Mouse (Mus musculus) liver, embryonic 15.5 days (tissue): ENCODE results near the gene Per1. TPM values are rescaled to one million over a fixed set of nuclear protein-coding genes. Genes with fewer than 3 reads are reported as not detected.

ENCODE experiments used
- ATAC-seq: fragments of 200-750 bp; cut with Nextera tagmentation; 2 replicates; pipeline ENCODE4 v1.8.0; 2017; ENCODE audit warnings: moderate number of reproducible peaks, mild to moderate bottlenecking, moderate library complexity; ENCODE audit not compliant: insufficient read depth
- H3K27ac ChIP-seq: fragments of 300-500 bp; sonication (generic); replicated peaks from 2 replicates; pipeline ENCODE4 v1.5.1; 2015; ENCODE audit warnings: mild to moderate bottlenecking, inconsistent platforms
- H3K27me3 ChIP-seq: fragments of 300-500 bp; sonication (generic); 2 replicates; pipeline ENCODE4 v1.6.1; 2015; ENCODE audit warnings: mild to moderate bottlenecking, inconsistent platforms
- H3K36me3 ChIP-seq: fragments of 300-500 bp; sonication (generic); replicated peaks from 2 replicates; pipeline ENCODE4 v1.6.1; 2015; ENCODE audit warnings: moderate library complexity, mild to moderate bottlenecking, inconsistent platforms
- H3K4me1 ChIP-seq: fragments of 300-500 bp; sonication (generic); replicated peaks from 2 replicates; pipeline ENCODE4 v1.6.1; 2015; ENCODE audit warnings: inconsistent platforms
- H3K4me2 ChIP-seq: fragments of 300-500 bp; sonication (generic); 2 replicates; pipeline ENCODE4 v1.6.1; 2015; ENCODE audit warnings: moderate library complexity, mild to moderate bottlenecking, inconsistent platforms
- H3K4me3 ChIP-seq: fragments of 300-500 bp; sonication (generic); replicated peaks from 2 replicates; pipeline ENCODE4 v1.5.1; 2015; ENCODE audit warnings: mild to moderate bottlenecking, inconsistent platforms
- H3K9ac ChIP-seq: fragments of 300-500 bp; sonication (generic); 2 replicates; pipeline ENCODE4 v1.6.1; 2015; ENCODE audit warnings: moderate library complexity, mild to moderate bottlenecking, inconsistent platforms
- H3K9me3 ChIP-seq: fragments of 300-500 bp; sonication (generic); replicated peaks from 2 replicates; pipeline ENCODE4 v1.6.1; 2016; ENCODE audit warnings: inconsistent platforms
- WGBS: fragments of 180-500 bp; shearing (Covaris S2); methylation state at CpG from one replicate; pipeline ENCODE4 v1.1.7; 2015; ENCODE audit warnings: mixed read lengths; ENCODE audit not compliant: insufficient replicate concordance; 5-methylcytosine and 5-hydroxymethylcytosine counted together
- polyA plus RNA-seq: library from polyadenylated mRNA; unstranded; fragments of >200 nt; fragmentation: Nextera tagmentation; extraction: Ambion mirVana; gene quantifications from 2 replicates; pipeline ENCODE4 v1.2.1, GENCODE M21; 2015

Per1 gene
- polyA plus RNA-seq, result 6.4 and 7.6 TPM in 2 replicates

DNA sequence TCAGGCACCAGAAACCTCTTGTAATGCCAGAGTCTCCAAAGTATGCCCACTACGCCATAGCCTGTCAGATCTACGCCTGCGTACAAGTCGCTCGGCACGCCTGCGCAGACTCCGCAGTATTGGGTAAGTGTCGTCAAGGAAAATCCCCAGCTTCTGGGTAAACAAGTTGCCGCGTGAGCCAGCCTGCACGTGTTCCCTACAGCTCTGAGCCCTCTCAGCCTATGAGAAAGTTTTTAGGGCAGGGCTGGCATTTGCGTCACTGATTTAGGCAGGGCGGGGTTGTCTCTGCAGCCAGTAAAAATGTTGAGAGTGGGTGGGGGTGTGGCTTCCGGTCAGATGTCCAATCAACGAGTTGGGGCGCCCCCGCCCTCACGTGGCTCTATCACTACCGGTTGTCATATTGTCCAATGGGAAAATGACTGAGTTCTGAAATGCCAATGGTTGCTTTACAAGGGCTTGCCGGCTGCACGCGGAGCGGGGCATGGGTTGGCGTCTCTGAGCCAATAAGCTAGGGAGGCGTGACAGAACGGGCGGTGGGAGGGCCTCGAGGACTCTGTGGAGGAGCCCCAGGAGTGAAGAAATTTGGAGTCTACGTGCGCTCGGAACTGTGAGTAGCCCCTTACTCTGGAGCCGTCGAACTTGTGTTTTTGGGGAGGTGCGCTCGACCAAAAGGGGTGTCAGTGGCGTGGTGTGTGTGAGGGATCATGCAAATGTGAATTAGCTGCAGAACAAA, at the start of gene Per1:
TSS of gene Per1 (plus strand) at position 521 of the 733 bp plus-strand sequence.
- ATAC-seq, result peak; percentile 87
- Histone ChIP-seq H3K4me1 (peaks cover 90% of the 10 kb centered on the region), H3K27ac (peak within 1 kb of the TSS; percentile 94), H3K4me3 (peak within 1 kb of the TSS; percentile 67), H3K9me3 (no peaks in the 10 kb centered on the region), H3K9ac (peak within 1 kb of the TSS; percentile 77), H3K27me3 (no peaks in the 10 kb centered on the region), H3K4me2 (peak within 1 kb of the TSS; percentile 94), H3K36me3 (peaks cover 29% of the 10 kb centered on the region)
- WGBS, result 0% methylated on average over 37 of the region's 37 CpGs

DNA sequence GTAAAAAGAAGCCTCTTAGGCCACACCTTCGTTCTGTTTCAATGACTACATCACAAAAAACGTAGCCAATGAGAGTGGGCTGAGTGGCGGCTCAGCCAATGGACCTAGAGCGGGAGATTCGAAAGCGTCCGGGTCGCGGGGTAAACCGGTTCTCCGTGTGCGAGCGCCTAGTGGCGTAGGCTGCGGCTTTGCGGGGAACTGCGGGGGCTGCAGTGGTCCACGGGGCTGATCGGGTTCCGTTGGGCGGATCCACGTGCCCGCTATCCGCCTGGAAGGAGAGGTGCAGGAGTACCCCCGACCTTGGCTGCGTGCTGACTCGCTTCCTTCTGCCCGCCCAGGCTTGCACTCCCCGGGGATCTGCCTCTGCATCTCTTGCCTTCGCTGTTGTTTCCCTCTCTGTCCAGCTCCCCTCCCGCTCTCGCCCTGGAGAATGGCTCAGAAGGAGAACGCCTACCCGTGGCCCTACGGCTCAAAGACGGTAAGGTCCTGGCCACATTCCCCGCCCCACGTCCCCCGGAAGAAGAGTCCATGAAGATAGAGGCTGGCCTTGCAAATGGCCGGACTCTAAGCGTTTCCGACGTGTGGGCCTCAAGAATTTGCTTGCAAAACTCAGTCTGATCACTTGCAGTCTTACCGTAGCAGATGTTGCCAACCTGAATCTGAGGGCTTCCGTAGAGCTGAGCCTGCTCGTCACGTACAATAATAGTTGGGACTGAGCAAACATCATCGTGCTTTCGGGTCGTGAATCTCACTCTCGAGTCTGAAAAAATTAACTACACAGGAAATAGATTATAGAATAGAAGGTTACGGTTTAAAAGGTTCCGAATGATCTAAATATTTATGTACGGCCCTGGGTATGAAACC, 49.3 kb upstream of the Per1 start, which contains the start of gene Aurkb:
TSS of gene Aurkb (plus strand) at position 117 of the 864 bp plus-strand sequence.
- Histone ChIP-seq H3K4me2 (peak within 1 kb of the TSS; percentile 74), H3K27me3 (no peaks in the 10 kb centered on the region), H3K4me3 (peak within 1 kb of the TSS; percentile 85), H3K4me1 (peaks cover 53% of the 10 kb centered on the region), H3K36me3 (peaks cover 36% of the 10 kb centered on the region), H3K9me3 (no peaks in the 10 kb centered on the region), H3K27ac (peak within 1 kb of the TSS; percentile 93), H3K9ac (peak within 1 kb of the TSS; percentile 90)
- ATAC-seq, result peak; percentile 81
- under 1% methylated on average over 54 of the region's 54 CpGs for WGBS

DNA sequence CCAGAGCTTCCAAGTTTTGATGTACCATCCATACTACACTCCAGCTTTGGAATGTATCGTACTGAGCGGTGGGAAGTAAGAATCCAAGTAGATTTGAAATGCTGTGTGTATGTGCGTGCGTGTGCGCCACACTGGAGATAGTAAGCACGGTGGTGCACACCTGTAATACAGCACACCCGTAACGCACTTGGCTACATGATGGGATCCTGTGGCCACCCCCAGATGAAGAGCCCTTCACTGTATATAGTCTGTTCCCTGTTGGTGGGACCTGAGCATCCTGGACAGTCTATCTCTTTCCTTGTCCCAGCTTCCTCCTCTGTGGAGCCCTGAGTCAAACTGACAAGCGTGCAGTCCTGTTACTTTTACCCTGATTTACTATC, 48.6 kb upstream of the Per1 start:
- no peak for ATAC-seq
- H3K4me2 ChIP-seq, result peak overlapping the region; percentile 74
- peak overlapping the region; percentile 85 for H3K4me3 ChIP-seq
- peak overlapping the region; percentile 93 for H3K27ac ChIP-seq
- peaks cover 42% of the 10 kb centered on the region for H3K36me3 ChIP-seq
- H3K9ac ChIP-seq, result peak overlapping the region; percentile 90
- H3K27me3 ChIP-seq, result no peaks in the 10 kb centered on the region
- H3K4me1 ChIP-seq, result peaks cover 55% of the 10 kb centered on the region
- 7% methylated on average over 9 of the region's 9 CpGs for WGBS
- H3K9me3 ChIP-seq, result no peaks in the 10 kb centered on the region

GRCm38 (mm10) chr11:69047592-69047991, 47.4 kb upstream of the Per1 start:
- peaks cover 53% of the 10 kb centered on the region for H3K4me1 ChIP-seq
- H3K36me3 ChIP-seq, result peaks cover 54% of the 10 kb centered on the region
- peak overlapping the region; percentile 85 for H3K4me3 ChIP-seq
- WGBS, result 87% methylated on average over 12 of the region's 12 CpGs
- no peaks in the 10 kb centered on the region for H3K9me3 ChIP-seq
- peak overlapping the region; percentile 22; the same call in 1 of the 2 replicates for H3K9ac ChIP-seq
- ATAC-seq, result no peak
- no peaks in the 10 kb centered on the region for H3K27me3 ChIP-seq
- peak overlapping the region; percentile 74 for H3K4me2 ChIP-seq
- H3K27ac ChIP-seq, result peak overlapping the region; percentile 26; the same call in 1 of the 2 replicates

- Histone ChIP-seq H3K4me1 (peaks cover 50% of the 10 kb centered on the region), H3K4me2 (peak overlapping the region; percentile 74)
- WGBS, result 87% methylated on average over 14 of the region's 14 CpGs
These were observed 46.9 kb upstream of the Per1 start for GRCm38 (mm10) chr11:69048151-69048550.

DNA sequence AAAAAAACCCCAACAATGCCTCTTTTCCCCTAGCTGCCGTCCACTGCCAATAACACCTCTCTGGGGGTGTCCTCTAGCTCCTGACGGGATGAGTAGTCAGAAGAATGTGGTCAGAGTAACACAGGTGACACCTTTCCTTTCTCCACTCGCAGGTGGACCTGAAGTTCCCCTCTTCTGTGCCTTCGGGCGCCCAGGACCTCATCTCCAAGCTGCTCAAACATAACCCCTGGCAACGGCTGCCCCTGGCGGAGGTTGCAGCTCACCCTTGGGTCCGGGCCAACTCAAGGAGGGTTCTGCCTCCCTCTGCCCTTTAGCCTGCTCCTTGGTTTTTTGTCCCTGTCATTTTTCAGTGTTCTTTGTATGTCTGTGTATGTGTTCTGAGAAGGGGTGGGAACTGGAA, 44.3 kb upstream of the Per1 start:
- no peak overlapping the region for H3K9ac ChIP-seq
- no peak for ATAC-seq
- peaks cover 42% of the 10 kb centered on the region for H3K4me1 ChIP-seq
- H3K4me2 ChIP-seq, result no peak overlapping the region
- peaks cover 71% of the 10 kb centered on the region for H3K36me3 ChIP-seq
- H3K27me3 ChIP-seq, result no peaks in the 10 kb centered on the region
- no peaks in the 10 kb centered on the region for H3K9me3 ChIP-seq
- H3K4me3 ChIP-seq, result no peak overlapping the region
- 88% methylated on average over 8 of the region's 8 CpGs for WGBS
- no peak overlapping the region for H3K27ac ChIP-seq

More at GRCm38 (mm10) chr11:69048151-69048550, 46.9 kb upstream of the Per1 start:
- Histone ChIP-seq H3K27ac (no peak overlapping the region), H3K27me3 (no peaks in the 10 kb centered on the region), H3K9me3 (no peaks in the 10 kb centered on the region), H3K4me3 (peak overlapping the region; percentile 85), H3K36me3 (peaks cover 58% of the 10 kb centered on the region), H3K9ac (no peak overlapping the region)
- ATAC-seq, result no peak

DNA sequence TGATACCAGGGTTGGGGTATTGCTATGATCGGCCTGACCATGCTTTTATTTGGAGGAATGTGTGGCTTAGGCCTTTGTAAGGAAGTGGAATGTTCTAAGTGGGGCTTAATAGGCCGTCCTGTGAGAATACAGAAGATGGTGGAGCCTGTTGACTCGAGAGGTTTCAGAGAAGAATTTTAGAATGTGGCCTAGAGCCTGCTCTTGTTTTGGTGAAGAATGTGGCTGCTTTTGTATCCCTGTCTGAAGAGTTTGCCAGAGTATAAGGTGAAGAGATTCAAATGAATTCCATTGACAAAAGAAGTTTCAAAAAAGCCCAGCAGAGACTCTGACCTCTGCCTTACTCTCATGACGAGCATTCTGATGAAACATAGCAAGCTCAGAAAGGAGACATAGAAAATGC, 43.2 kb upstream of the Per1 start:
- Histone ChIP-seq H3K9me3 (no peaks in the 10 kb centered on the region), H3K27ac (no peak overlapping the region), H3K27me3 (no peaks in the 10 kb centered on the region), H3K36me3 (peaks cover 71% of the 10 kb centered on the region), H3K9ac (no peak overlapping the region), H3K4me2 (no peak overlapping the region), H3K4me3 (no peak overlapping the region), H3K4me1 (peaks cover 43% of the 10 kb centered on the region)
- ATAC-seq, result no peak
- WGBS, result 74% methylated on average over 4 of the region's 4 CpGs

DNA sequence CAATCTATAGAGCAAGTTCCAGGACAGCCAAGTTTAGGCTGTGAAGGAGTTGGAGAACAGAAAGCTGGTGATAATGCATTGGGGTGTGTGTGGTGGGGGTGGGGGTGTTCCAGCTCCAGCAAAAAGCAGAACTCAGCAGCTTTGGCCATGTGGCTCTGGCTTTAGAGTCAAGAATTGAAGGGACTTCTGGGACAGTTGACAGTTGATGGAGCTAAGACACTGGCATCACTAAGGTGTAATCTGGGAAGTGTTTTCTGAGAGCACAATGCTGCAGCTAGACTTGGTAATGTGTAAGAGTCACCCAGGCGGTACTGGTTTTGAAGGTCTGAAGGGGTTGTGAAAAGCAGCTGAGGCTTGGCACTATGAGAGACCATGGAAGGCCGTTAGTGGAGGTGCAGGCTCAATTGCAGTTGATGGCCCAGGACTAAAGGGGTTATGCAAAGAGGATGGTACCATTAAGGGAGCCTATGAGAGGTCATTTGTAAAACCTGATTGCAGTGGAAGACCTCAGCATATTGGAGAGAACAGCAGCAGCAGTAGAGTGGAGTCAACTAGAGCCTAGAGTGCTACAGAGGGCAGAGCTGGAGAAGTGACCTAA, 42.1 kb upstream of the Per1 start:
- Histone ChIP-seq H3K9me3 (no peaks in the 10 kb centered on the region), H3K27ac (no peak overlapping the region), H3K36me3 (peaks cover 64% of the 10 kb centered on the region), H3K4me2 (no peak overlapping the region), H3K4me3 (no peak overlapping the region), H3K9ac (no peak overlapping the region), H3K4me1 (peaks cover 35% of the 10 kb centered on the region), H3K27me3 (no peaks in the 10 kb centered on the region)
- 77% methylated on average over 2 of the region's 2 CpGs for WGBS
- no peak for ATAC-seq

DNA sequence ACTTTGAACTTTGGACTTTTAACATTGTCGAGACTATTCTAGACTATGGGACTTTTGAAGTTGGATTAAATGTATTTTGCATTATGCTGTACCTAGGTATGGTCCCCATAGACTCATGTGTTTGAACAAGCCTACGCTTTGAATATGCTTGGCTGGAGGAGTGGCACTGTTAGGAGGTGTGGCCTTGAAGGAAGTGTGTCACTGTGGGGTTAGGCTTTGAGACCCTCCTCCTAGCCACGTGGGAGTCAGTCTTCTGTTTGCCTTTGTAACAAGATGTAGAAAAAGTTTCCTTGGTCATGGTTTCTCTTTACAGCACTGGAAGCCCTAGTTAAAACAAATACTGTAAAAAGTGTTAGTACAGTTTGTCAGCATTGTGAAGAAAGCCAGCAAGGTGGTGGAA, 41.2 kb upstream of the Per1 start:
- no peak for ATAC-seq
- peaks cover 54% of the 10 kb centered on the region for H3K36me3 ChIP-seq
- H3K4me3 ChIP-seq, result no peak overlapping the region
- H3K4me1 ChIP-seq, result peaks cover 35% of the 10 kb centered on the region
- 52% methylated on average over 3 of the region's 3 CpGs for WGBS
- no peak overlapping the region for H3K27ac ChIP-seq
- no peaks in the 10 kb centered on the region for H3K9me3 ChIP-seq
- no peak overlapping the region for H3K9ac ChIP-seq
- no peak overlapping the region for H3K4me2 ChIP-seq
- H3K27me3 ChIP-seq, result no peaks in the 10 kb centered on the region

GRCm38 (mm10) chr11:69058265-69058664, 36.8 kb upstream of the Per1 start:
- Histone ChIP-seq H3K4me2 (peak overlapping the region; percentile 99), H3K4me3 (peak overlapping the region; percentile 77), H3K9ac (peak overlapping the region; percentile 66), H3K9me3 (no peaks in the 10 kb centered on the region), H3K4me1 (peaks cover 45% of the 10 kb centered on the region), H3K27ac (peak overlapping the region; percentile 89), H3K36me3 (peaks cover 12% of the 10 kb centered on the region; the same call in 1 of the 2 replicates), H3K27me3 (no peaks in the 10 kb centered on the region)
- ATAC-seq, result no peak
- 54% methylated on average over 2 of the region's 2 CpGs for WGBS
